Mouse (Mus musculus): ENCODE results near the gene Uggt1. TPM values are rescaled to one million over a fixed set of nuclear protein-coding genes. Genes with fewer than 3 reads are reported as not detected.

Uggt1 gene
- polyA plus RNA-seq, 1 experiment from 2014 or later: 75.9 TPM

DNA sequence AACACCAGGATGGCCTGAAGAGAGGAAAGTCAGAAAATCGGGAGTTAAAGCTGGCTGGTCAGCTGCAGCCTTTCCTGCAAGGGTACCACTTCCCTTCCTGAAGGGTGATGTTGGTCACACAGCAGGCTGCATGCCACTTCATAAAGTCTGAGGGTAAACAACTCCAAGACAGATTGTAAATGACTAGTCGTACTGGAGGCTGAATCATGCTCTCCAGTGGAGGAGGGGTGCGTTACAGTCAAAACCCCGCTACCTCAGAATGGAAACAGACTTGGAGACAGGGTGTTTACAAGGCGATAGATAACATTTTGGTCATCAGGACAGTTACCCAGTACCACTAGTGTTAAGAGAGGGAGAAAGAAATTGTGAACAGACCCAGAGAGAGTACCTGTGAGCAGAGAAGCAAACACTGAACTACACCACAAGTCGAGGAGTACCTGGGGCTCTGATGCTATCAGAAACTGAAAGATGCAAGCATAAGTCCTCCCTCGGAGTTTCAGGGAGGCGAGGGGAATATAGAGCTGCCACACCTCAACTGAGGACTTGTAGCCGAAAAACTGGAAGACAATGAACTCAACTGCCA, 9.4 kb downstream of the Uggt1 start:
- peaks cover 3% of the 10 kb centered on the region; the same call in 1 of the 2 replicates for H3K36me3 ChIP-seq (ENCODE audit: control insufficient read depth, insufficient read depth, low read length)
- no peak overlapping the region for H3K4me2 ChIP-seq (ENCODE audit: low read depth, severe bottlenecking)
- H3K27me3 ChIP-seq (ENCODE audit: control insufficient read depth, insufficient read depth, low read length): no peaks in the 10 kb centered on the region
- no peak overlapping the region for H3K27ac ChIP-seq (replicated peaks; ENCODE audit: low read depth, low read length)
- no peaks in the 10 kb centered on the region for H3K9me3 ChIP-seq (ENCODE audit: control insufficient read depth, low read length)
- no peak for ATAC-seq (ENCODE audit: insufficient number of reproducible peaks, low FRiP score, low TSS enrichment, low read depth)
- WGBS: 78% methylated on average over 9 of the region's 9 CpGs
- no peaks in the 10 kb centered on the region for H3K4me1 ChIP-seq (ENCODE audit: control insufficient read depth, insufficient read depth, low read length)
- H3K9ac ChIP-seq (ENCODE audit: low read length): no peak overlapping the region
- no peak overlapping the region for H3K4me3 ChIP-seq (ENCODE audit: low read depth, low read length)
- no peak for DNase-seq (ENCODE audit: low spot score)

DNA sequence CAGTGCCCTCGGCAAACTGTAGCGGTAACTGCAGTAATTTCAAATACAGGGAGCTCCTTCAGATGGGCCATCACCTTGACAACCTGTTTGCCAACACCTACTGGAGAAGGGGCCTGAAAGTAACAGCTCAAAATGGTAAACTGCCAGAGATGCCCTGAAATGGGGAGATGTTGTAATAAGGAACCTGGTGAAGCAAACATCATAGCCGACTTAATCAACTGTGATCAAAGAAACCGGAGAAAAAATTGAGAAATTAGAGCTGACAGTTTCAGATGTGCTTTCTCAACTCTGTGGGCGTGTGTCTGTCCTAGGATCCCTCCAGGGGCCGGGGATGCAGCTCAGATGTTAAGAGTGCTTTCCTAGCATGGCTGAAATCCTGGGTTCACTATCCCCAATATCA, 11.3 kb downstream of the Uggt1 start:
- H3K27ac ChIP-seq (replicated peaks; ENCODE audit: low read depth, low read length): no peak overlapping the region
- H3K4me2 ChIP-seq (ENCODE audit: low read depth, severe bottlenecking): no peak overlapping the region
- no peaks in the 10 kb centered on the region for H3K4me1 ChIP-seq (ENCODE audit: control insufficient read depth, insufficient read depth, low read length)
- DNase-seq (ENCODE audit: low spot score): no peak
- peaks cover 5% of the 10 kb centered on the region; the same call in 1 of the 2 replicates for H3K36me3 ChIP-seq (ENCODE audit: control insufficient read depth, insufficient read depth, low read length)
- H3K9me3 ChIP-seq (ENCODE audit: control insufficient read depth, low read length): no peaks in the 10 kb centered on the region
- no peaks in the 10 kb centered on the region for H3K27me3 ChIP-seq (ENCODE audit: control insufficient read depth, insufficient read depth, low read length)
- WGBS: 92% methylated on average over 6 of the region's 6 CpGs
- no peak overlapping the region for H3K4me3 ChIP-seq (ENCODE audit: low read depth, low read length)
- H3K9ac ChIP-seq (ENCODE audit: low read length): no peak overlapping the region
- no peak for ATAC-seq (ENCODE audit: insufficient number of reproducible peaks, low FRiP score, low TSS enrichment, low read depth)

DNA sequence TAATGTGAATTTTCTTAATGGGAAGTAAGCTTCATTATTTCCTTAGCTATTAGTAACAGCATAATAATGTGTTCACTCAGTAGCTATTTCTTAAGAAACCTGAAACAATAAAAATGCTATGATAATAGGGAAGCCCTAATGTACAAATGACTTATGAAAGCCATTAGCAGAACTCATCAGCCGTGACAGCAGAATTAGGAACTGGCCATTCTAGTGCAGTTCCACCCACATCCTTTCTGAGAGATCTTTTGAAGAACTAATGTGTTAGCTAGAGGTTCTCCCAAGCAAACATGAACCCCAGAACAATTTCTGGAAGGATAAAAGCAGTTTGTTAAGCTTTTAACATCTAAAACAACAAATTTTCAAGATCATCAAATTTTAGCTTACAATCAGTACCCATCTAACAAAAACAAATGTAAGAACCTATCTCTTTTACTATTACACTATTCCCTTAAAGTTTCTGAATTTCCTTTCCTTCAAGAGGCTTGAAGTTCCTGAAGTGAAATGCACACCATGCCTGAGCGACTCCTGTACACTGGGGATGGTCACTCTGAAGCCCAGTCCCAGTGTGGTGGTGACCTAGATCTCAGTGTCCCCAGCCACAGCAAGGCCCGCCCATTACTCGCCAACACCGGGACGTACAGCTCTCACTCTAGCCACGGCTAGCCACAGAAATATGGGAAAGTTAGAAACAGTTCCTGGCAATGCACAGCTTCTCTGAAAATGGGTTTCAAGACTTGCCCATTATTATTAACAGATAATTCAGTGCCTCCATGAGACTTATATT, 13.4 kb downstream of the Uggt1 start:
- 90% methylated on average over 7 of the region's 7 CpGs for WGBS
- Histone ChIP-seq H3K9me3 (ENCODE audit: control insufficient read depth, low read length) (no peaks in the 10 kb centered on the region), H3K27ac (replicated peaks; ENCODE audit: low read depth, low read length) (no peak overlapping the region), H3K4me2 (ENCODE audit: low read depth, severe bottlenecking) (no peak overlapping the region), H3K9ac (ENCODE audit: low read length) (no peak overlapping the region), H3K27me3 (ENCODE audit: control insufficient read depth, insufficient read depth, low read length) (no peaks in the 10 kb centered on the region), H3K4me1 (ENCODE audit: control insufficient read depth, insufficient read depth, low read length) (no peaks in the 10 kb centered on the region), H3K4me3 (ENCODE audit: low read depth, low read length) (no peak overlapping the region), H3K36me3 (ENCODE audit: control insufficient read depth, insufficient read depth, low read length) (peaks cover 5% of the 10 kb centered on the region; the same call in 1 of the 2 replicates)
- DNase-seq (ENCODE audit: low spot score) (no peak), ATAC-seq (ENCODE audit: insufficient number of reproducible peaks, low FRiP score, low TSS enrichment, low read depth) (no peak)

DNA sequence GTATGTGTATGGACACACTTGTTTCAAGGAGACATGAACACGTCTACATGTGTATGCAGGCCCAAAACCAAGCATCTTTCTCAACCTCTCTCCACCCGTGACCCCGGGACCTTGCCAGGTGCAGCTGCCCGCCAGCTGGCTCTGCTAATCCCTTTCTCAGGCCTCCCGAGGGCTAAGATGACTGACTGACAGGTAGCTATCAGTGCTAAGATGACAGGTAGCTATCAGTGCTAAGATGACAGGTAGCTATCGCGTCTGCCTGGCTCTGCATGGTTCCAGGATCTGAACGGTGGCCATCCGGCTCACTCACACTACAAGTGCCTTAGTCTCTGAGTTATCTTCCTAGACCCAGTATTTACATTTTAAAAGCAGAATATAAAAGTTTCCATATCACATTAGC, 16.1 kb downstream of the Uggt1 start:
- no peak overlapping the region for H3K4me3 ChIP-seq (ENCODE audit: low read depth, low read length)
- peaks cover 2% of the 10 kb centered on the region; the same call in 1 of the 2 replicates for H3K36me3 ChIP-seq (ENCODE audit: control insufficient read depth, insufficient read depth, low read length)
- no peaks in the 10 kb centered on the region for H3K9me3 ChIP-seq (ENCODE audit: control insufficient read depth, low read length)
- H3K27me3 ChIP-seq (ENCODE audit: control insufficient read depth, insufficient read depth, low read length): no peaks in the 10 kb centered on the region
- H3K4me1 ChIP-seq (ENCODE audit: control insufficient read depth, insufficient read depth, low read length): no peaks in the 10 kb centered on the region
- no peak overlapping the region for H3K27ac ChIP-seq (replicated peaks; ENCODE audit: low read depth, low read length)
- no peak overlapping the region for H3K4me2 ChIP-seq (ENCODE audit: low read depth, severe bottlenecking)
- WGBS: 83% methylated on average over 9 of the region's 9 CpGs
- ATAC-seq (ENCODE audit: insufficient number of reproducible peaks, low FRiP score, low TSS enrichment, low read depth) (no peak), DNase-seq (ENCODE audit: low spot score) (no peak)
- no peak overlapping the region for H3K9ac ChIP-seq (ENCODE audit: low read length)

DNA sequence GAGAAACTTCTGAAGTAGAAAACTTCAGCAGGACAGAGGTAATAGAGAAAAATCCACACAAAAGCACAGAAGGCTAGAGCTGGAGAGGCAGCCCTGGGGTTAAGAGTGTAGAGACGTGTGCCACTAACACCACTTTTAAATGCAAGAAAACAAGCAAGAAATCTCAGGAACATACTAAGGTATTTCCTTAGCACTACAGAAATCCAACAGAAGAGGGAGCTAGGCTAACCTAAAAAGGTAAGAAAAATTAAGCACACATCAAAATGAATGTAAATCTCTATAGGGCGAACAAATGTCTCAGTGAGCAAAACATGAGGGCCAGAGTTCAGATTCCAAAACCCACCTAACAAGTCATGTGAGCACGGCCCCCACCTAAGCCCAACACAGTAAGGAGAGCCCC, 19.9 kb downstream of the Uggt1 start:
- H3K9me3 ChIP-seq (ENCODE audit: control insufficient read depth, low read length): no peaks in the 10 kb centered on the region
- peaks cover 2% of the 10 kb centered on the region; the same call in 1 of the 2 replicates for H3K36me3 ChIP-seq (ENCODE audit: control insufficient read depth, insufficient read depth, low read length)
- H3K27me3 ChIP-seq (ENCODE audit: control insufficient read depth, insufficient read depth, low read length): no peaks in the 10 kb centered on the region
- no peak overlapping the region for H3K4me3 ChIP-seq (ENCODE audit: low read depth, low read length)
- 89% methylated on average over 3 of the region's 3 CpGs for WGBS
- H3K4me2 ChIP-seq (ENCODE audit: low read depth, severe bottlenecking): no peak overlapping the region
- no peaks in the 10 kb centered on the region for H3K4me1 ChIP-seq (ENCODE audit: control insufficient read depth, insufficient read depth, low read length)
- no peak overlapping the region for H3K9ac ChIP-seq (ENCODE audit: low read length)
- no peak for DNase-seq (ENCODE audit: low spot score)
- no peak for ATAC-seq (ENCODE audit: insufficient number of reproducible peaks, low FRiP score, low TSS enrichment, low read depth)
- no peak overlapping the region for H3K27ac ChIP-seq (replicated peaks; ENCODE audit: low read depth, low read length)

DNA sequence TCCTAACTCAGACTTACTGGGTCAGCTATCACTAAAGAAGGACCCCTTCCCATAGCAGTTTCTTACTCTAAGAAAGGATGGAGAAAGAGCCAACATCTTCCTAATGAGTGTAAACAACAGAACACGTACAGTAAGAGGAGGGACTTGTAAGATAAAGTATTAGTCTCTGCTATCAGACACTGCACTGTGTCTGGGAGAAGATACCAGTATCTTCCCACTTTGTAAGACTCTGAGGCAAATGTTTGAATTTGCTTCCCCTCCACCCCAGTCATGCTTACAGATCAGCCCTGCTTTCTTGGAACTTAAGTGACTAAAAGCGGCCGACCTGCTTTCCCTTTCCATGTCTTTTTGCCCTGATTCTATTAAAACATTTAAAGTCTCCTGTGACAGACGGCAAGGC, 30.2 kb downstream of the Uggt1 start:
- H3K36me3 ChIP-seq (ENCODE audit: control insufficient read depth, insufficient read depth, low read length): peaks cover 7% of the 10 kb centered on the region
- no peak overlapping the region for H3K9ac ChIP-seq (ENCODE audit: low read length)
- H3K4me3 ChIP-seq (ENCODE audit: low read depth, low read length): no peak overlapping the region
- 87% methylated on average over 4 of the region's 4 CpGs for WGBS
- no peaks in the 10 kb centered on the region for H3K27me3 ChIP-seq (ENCODE audit: control insufficient read depth, insufficient read depth, low read length)
- no peaks in the 10 kb centered on the region for H3K9me3 ChIP-seq (ENCODE audit: control insufficient read depth, low read length)
- DNase-seq (ENCODE audit: low spot score) (no peak), ATAC-seq (ENCODE audit: insufficient number of reproducible peaks, low FRiP score, low TSS enrichment, low read depth) (no peak)
- H3K4me1 ChIP-seq (ENCODE audit: control insufficient read depth, insufficient read depth, low read length): no peaks in the 10 kb centered on the region
- H3K4me2 ChIP-seq (ENCODE audit: low read depth, severe bottlenecking): no peak overlapping the region
- H3K27ac ChIP-seq (replicated peaks; ENCODE audit: low read depth, low read length): no peak overlapping the region

DNA sequence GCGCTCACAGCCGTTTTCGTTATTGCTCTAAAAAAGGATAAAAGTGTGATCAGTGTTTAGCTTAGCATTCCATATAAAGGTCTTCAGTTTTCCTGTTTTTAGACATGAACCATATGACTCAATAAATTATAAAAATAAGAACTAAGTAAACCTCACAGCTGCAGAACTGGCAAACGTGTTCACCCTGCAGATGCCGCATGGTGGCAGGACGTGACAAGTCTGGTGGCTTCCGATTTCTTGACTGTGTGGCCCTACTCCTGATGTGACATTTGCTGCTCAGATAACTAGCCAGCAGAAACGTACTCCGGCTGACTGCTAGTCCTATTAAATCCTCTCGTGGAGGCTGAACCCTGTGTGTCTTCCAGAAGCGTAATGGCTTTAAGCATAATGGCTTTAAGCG, 42.8 kb downstream of the Uggt1 start:
- Histone ChIP-seq H3K36me3 (ENCODE audit: control insufficient read depth, insufficient read depth, low read length) (peaks cover 5% of the 10 kb centered on the region), H3K9me3 (ENCODE audit: control insufficient read depth, low read length) (no peaks in the 10 kb centered on the region)

DNA sequence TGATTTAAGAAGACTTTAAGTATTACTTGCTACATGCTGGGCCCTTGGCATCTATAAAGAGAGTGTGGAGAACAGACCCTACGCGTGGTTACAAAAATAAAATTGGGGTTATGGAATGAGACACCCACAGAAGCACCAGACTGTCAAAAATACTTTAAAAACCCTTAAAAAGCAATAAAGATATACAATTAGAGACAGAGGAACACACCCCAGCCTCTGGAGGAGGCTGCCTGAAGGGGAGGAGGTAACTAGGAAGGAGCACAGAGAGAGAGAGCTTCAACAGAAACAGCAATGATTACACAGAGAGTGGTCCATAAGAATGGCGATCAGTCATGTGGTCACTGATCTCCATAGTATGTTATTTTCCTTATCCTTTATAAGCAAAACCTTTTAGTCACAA, 50.0 kb downstream of the Uggt1 start:
- H3K27ac ChIP-seq (replicated peaks; ENCODE audit: low read depth, low read length): no peak overlapping the region
- H3K4me3 ChIP-seq (ENCODE audit: low read depth, low read length): no peak overlapping the region
- WGBS: 97% methylated on average over 3 of the region's 3 CpGs
- DNase-seq (ENCODE audit: low spot score): no peak
- H3K4me2 ChIP-seq (ENCODE audit: low read depth, severe bottlenecking): no peak overlapping the region
- no peak overlapping the region for H3K9ac ChIP-seq (ENCODE audit: low read length)
- no peaks in the 10 kb centered on the region for H3K9me3 ChIP-seq (ENCODE audit: control insufficient read depth, low read length)
- no peaks in the 10 kb centered on the region for H3K4me1 ChIP-seq (ENCODE audit: control insufficient read depth, insufficient read depth, low read length)
- no peaks in the 10 kb centered on the region for H3K27me3 ChIP-seq (ENCODE audit: control insufficient read depth, insufficient read depth, low read length)
- peaks cover 15% of the 10 kb centered on the region for H3K36me3 ChIP-seq (ENCODE audit: control insufficient read depth, insufficient read depth, low read length)
- ATAC-seq (ENCODE audit: insufficient number of reproducible peaks, low FRiP score, low TSS enrichment, low read depth): no peak

More for the DNA sequence above, 42.8 kb downstream of the Uggt1 start:
- WGBS: 90% methylated on average over 12 of the region's 12 CpGs
- H3K4me2 ChIP-seq (ENCODE audit: low read depth, severe bottlenecking): no peak overlapping the region
- no peaks in the 10 kb centered on the region for H3K27me3 ChIP-seq (ENCODE audit: control insufficient read depth, insufficient read depth, low read length)
- no peak for DNase-seq (ENCODE audit: low spot score)
- H3K27ac ChIP-seq (replicated peaks; ENCODE audit: low read depth, low read length): no peak overlapping the region
- no peak overlapping the region for H3K4me3 ChIP-seq (ENCODE audit: low read depth, low read length)
- no peak for ATAC-seq (ENCODE audit: insufficient number of reproducible peaks, low FRiP score, low TSS enrichment, low read depth)
- no peaks in the 10 kb centered on the region for H3K4me1 ChIP-seq (ENCODE audit: control insufficient read depth, insufficient read depth, low read length)
- no peak overlapping the region for H3K9ac ChIP-seq (ENCODE audit: low read length)

All from limb, embryonic 11.5 days (tissue).